Mouse (Mus musculus) liver, embryonic 14.5 days (tissue): ENCODE measurements around the gene Cep68. TPM values are rescaled to one million over a fixed set of nuclear protein-coding genes. Genes with fewer than 3 reads are reported as not detected.

Experiments
- ATAC-seq: fragments of 200-750 bp; cut with Nextera tagmentation; 2 replicates; pipeline ENCODE4 v1.8.0; 2017; ENCODE audit warnings: moderate number of reproducible peaks, mild to moderate bottlenecking, moderate library complexity; ENCODE audit not compliant: insufficient read depth
- DNase-seq, 3 experiments: peaks; one replicate each; pipeline ENCODE4 v3.0.0-alpha.2; 2012 to 2013; ENCODE audit warnings: low read depth in 3 of 3, low spot score in 3 of 3
- H3K27ac ChIP-seq: fragments of 300-500 bp; sonication (generic); 2 replicates; pipeline ENCODE4 v1.5.1; 2014; ENCODE audit warnings: moderate library complexity, mild to moderate bottlenecking, control low read depth, inconsistent platforms
- H3K27me3 ChIP-seq: fragments of 300-500 bp; sonication (generic); 2 replicates; pipeline ENCODE4 v1.6.1; 2014; ENCODE audit warnings: mild to moderate bottlenecking, low read length, moderate library complexity; ENCODE audit not compliant: control insufficient read depth, insufficient read depth
- H3K36me3 ChIP-seq: fragments of 300-500 bp; sonication (generic); replicated peaks from 2 replicates; pipeline ENCODE4 v1.6.1; 2014; ENCODE audit warnings: low read depth; ENCODE audit not compliant: control insufficient read depth, insufficient read depth
- H3K4me1 ChIP-seq, 2 experiments: fragments of 200-500 bp in 1 of 2; fragments of 300-500 bp in 1 of 2; sonication (generic) in 1 of 2; replicated peaks; 2 replicates each; pipeline ENCODE4 v1.6.1; 2012 to 2014; ENCODE audit warnings: antibody characterized with exemption in 1 of 2, inconsistent platforms in 1 of 2, low read length in 1 of 2; ENCODE audit not compliant: control insufficient read depth in 2 of 2, insufficient read depth in 2 of 2
- H3K4me2 ChIP-seq: fragments of 300-500 bp; sonication (generic); 2 replicates; pipeline ENCODE4 v1.6.1; 2014; ENCODE audit warnings: low read depth, mild to moderate bottlenecking, control low read depth, moderate library complexity
- H3K4me3 ChIP-seq, 2 experiments: fragments of 200-500 bp in 1 of 2; fragments of 300-500 bp in 1 of 2; sonication (generic) in 1 of 2; 2 replicates each; pipeline ENCODE4 v1.5.1; 2012 to 2014; ENCODE audit warnings: low read depth in 2 of 2, low read length in 2 of 2, mild to moderate bottlenecking in 2 of 2, control low read depth in 1 of 2, inconsistent platforms in 1 of 2, moderate library complexity in 1 of 2; ENCODE audit not compliant: insufficient read depth in 1 of 2
- H3K9ac ChIP-seq: fragments of 300-500 bp; sonication (generic); replicated peaks from 2 replicates; pipeline ENCODE4 v1.6.1; 2014; ENCODE audit warnings: mild to moderate bottlenecking, control low read depth, moderate library complexity
- H3K9me3 ChIP-seq: fragments of 300-500 bp; sonication (generic); 2 replicates; pipeline ENCODE4 v1.6.1; 2016; ENCODE audit warnings: low read length, mixed read lengths; ENCODE audit not compliant: control insufficient read depth
- CTCF ChIP-seq: IDR thresholded peaks from 2 replicates; pipeline ENCODE4 v1.5.1; 2016; ENCODE audit warnings: antibody characterized with exemption, low read depth, control low read depth
- EP300 ChIP-seq: IDR thresholded peaks from 2 replicates; pipeline ENCODE4 v1.6.1; 2016; ENCODE audit warnings: antibody characterized with exemption, low read depth
- WGBS: fragments of 180-500 bp; shearing (Covaris S2); extraction: QIAGEN DNeasy Blood & Tissue Kit; methylation state at CpG from one replicate; pipeline ENCODE4 v1.1.7; 2014; ENCODE audit not compliant: insufficient replicate concordance; 5-methylcytosine and 5-hydroxymethylcytosine counted together
- polyA plus RNA-seq, 2 experiments: library from polyadenylated mRNA; depleted of rRNA in 1 of 2; stranded (reverse) in 1 of 2; unstranded in 1 of 2; fragments of >200 nt; fragmentation: Nextera tagmentation in 1 of 2; extraction: Ambion mirVana in 1 of 2; gene quantifications; 2 replicates each; pipeline versions ENCODE4 v1.2.1 to v1.2.3; 2012 to 2014

The Cep68 gene
- polyA plus RNA-seq, 2 experiments = 4.5 to 4.8 TPM

DNA sequence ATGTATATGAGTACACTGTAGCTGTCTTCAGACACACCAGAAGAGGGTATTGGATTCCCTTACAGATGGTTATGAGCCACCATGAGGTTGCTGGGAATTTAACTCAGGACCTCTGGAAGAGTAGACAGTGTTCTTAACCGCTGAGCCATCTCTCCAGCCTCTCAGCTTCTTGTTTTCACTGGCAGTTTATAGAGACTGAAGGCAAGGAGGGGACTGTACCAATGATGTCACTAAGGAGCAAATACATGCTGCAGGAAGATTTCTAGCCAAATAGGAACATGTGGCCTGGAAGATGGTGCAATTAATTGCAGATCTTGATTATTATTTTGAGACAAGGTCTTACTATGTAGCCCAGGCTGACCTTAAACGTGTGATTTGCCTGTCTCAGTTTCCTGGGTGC lies 27.9 kb upstream of the Cep68 start:
- Histone ChIP-seq H3K27ac (no peak overlapping the region), H3K4me3 (no peak overlapping the region), H3K27me3 (no peaks in the 10 kb centered on the region), H3K9ac (no peak overlapping the region), H3K4me2 (no peak overlapping the region), H3K4me1 (peaks cover 0 to 3% of the 10 kb centered on the region in 2 experiments; a peak in 1 of 4 replicates), H3K9me3 (no peaks in the 10 kb centered on the region), H3K36me3 (no peaks in the 10 kb centered on the region)
- no peak for TF ChIP-seq CTCF
- TF ChIP-seq EP300 = no peak
- 42% methylated on average over 2 of the region's 2 CpGs for WGBS
- no peak for DNase-seq
- ATAC-seq = no peak

DNA sequence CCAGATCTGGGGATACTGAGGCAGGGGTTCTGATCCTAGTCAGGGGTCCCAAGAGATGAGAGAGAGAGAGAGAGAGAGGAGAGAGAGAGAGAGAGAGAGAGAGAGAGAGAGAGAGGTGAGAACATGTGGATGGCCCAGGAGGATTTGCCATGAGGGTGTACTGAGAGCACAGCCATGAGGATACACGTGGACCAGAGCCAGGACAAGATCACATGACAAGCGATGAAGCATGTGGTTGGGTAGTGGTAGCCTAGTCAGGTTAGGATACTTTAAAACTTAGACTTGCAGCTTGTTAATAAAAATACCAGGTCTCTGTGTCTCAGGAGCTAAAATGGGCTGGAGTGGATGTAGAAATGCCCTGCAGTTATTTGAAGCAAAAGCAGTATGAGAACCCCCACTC lies 26.7 kb upstream of the Cep68 start:
- DNase-seq (no peak), ATAC-seq (no peak)
- TF ChIP-seq CTCF (no peak), EP300 (no peak)
- H3K27ac ChIP-seq = no peak overlapping the region
- peaks cover 0 to 3% of the 10 kb centered on the region in 2 experiments; a peak in 1 of 4 replicates for H3K4me1 ChIP-seq
- 32% methylated on average over 2 of the region's 2 CpGs for WGBS
- H3K9me3 ChIP-seq = no peaks in the 10 kb centered on the region
- no peaks in the 10 kb centered on the region for H3K27me3 ChIP-seq
- no peak overlapping the region for H3K9ac ChIP-seq
- H3K4me3 ChIP-seq = no peak overlapping the region
- no peak overlapping the region for H3K4me2 ChIP-seq
- H3K36me3 ChIP-seq = no peaks in the 10 kb centered on the region

DNA sequence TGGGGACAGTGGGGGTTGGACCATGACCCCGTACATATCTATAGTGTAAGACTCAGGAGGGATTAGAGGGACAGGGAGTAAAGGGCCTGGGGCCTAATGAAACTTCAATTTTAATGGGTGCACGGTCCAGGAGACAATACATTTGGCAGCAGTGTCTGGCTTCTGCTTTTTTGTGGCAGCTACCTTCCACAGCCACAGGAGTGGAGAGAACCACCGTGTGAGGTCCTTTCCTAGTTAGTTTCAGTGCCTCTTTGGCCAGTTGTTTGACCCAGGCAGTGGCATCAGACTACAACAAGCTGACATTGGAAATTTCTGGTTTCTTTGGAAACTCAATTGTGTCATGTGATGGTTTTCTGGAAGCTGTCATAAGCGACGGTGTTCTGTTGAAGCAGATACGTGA lies 20.7 kb upstream of the Cep68 start:
- 57% methylated on average over 6 of the region's 6 CpGs for WGBS
- Histone ChIP-seq H3K27ac (no peak overlapping the region), H3K4me3 (no peak overlapping the region), H3K36me3 (no peaks in the 10 kb centered on the region), H3K27me3 (no peaks in the 10 kb centered on the region), H3K9me3 (no peaks in the 10 kb centered on the region), H3K9ac (no peak overlapping the region), H3K4me1 (no peaks in the 10 kb centered on the region), H3K4me2 (no peak overlapping the region)
- no peak for DNase-seq
- ATAC-seq = no peak
- no peak for TF ChIP-seq EP300
- no peak for TF ChIP-seq CTCF

DNA sequence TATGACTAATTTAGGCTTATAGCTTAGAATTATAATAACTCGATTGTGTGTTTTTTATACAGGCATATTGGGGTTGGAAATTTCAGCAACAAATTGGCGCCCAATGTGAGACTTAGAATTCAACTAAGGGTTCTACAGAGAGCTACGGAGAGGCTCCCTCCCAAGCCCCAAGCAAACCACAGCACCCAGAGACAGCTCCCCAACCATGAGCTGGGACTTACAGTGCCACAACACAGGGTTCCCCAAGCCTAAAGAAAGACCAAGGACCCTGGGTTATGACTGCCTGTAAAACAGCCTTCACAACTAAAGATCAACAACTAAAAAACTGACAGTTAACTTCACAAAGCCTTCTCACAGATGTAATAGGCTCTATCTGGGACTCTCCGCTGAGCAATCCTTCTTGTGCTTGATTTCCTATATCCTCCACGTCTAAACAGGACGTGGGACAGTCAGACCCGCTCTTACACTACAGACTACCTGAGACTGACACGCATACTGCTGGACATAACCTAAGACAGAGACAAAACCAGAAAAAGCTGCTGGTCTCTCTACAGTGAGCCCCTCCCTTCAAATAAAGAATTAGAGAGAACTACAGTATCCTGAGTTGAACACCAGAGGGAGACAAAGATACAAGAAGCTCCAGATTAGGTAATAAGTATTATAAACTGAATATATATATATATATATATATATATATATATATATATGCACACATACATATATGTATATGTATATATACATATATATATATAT lies 13.6 kb upstream of the Cep68 start:
- no peaks in the 10 kb centered on the region for H3K27me3 ChIP-seq
- 46% methylated on average over 8 of the region's 8 CpGs for WGBS
- TF ChIP-seq EP300 = no peak
- no peak; the same call in 1 of the 2 replicates for TF ChIP-seq CTCF
- no peak overlapping the region for H3K4me2 ChIP-seq
- H3K27ac ChIP-seq = no peak overlapping the region
- no peaks in the 10 kb centered on the region for H3K36me3 ChIP-seq
- no peak overlapping the region for H3K9ac ChIP-seq
- ATAC-seq = no peak
- no peak overlapping the region for H3K4me3 ChIP-seq
- H3K9me3 ChIP-seq = no peaks in the 10 kb centered on the region
- no peaks in the 10 kb centered on the region for H3K4me1 ChIP-seq
- peak in 1 of 3 experiments; percentile 19 for DNase-seq

DNA sequence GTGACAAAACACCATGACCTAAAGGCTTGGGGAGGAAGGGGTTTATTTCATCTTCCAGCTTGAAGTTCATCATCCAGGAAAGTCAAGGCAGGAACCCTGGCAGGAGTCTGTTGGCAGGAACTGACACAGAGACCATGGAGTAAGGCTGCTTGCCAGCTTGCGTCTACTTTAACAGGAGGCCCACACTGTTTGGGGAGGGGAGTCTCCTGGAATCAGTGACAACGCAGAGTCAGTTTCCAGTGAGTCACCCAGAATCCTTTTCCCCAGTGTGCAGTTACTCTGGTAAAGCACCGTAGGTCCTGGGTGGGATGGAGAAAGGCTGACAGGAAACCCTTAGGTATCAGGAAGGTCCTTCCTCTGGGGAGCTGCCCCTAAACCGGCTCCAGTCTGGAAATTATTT lies 5.6 kb upstream of the Cep68 start:
- Histone ChIP-seq H3K4me1 (peaks cover 0 to 1% of the 10 kb centered on the region in 2 experiments; a peak in 1 of 4 replicates), H3K9me3 (no peaks in the 10 kb centered on the region), H3K36me3 (no peaks in the 10 kb centered on the region), H3K4me3 (no peak overlapping the region), H3K4me2 (no peak overlapping the region), H3K27ac (no peak overlapping the region), H3K27me3 (no peaks in the 10 kb centered on the region), H3K9ac (no peak overlapping the region)
- ATAC-seq (no peak), DNase-seq (no peak)
- WGBS = 70% methylated on average over 4 of the region's 4 CpGs
- TF ChIP-seq CTCF = no peak
- no peak for TF ChIP-seq EP300
